Mouse (Mus musculus) embryo, embryonic 10.5 days (tissue): Measurements from ENCODE around the gene Hist1h2ag.

Experiments
- DNase-seq: peaks from one replicate; pipeline ENCODE4 v3.0.0-alpha.2; 2015; ENCODE audit warnings: low spot score

Gene Hist1h2ag

GRCm38 (mm10) chr13:22008707-22009106, 34.0 kb downstream of the Hist1h2ag start:
- no peak for DNase-seq

GRCm38 (mm10) chr13:22007872-22008271, 34.9 kb downstream of the Hist1h2ag start:
- no peak for DNase-seq

- DNase-seq = no peak
These were observed 35.6 kb downstream of the Hist1h2ag start for GRCm38 (mm10) chr13:22007121-22007510.

GRCm38 (mm10) chr13:22006334-22007120, 36.2 kb downstream of the Hist1h2ag start:
- peak; percentile 85 for DNase-seq

GRCm38 (mm10) chr13:22005605-22006333, 37.0 kb downstream of the Hist1h2ag start:
- peak; percentile 65 for DNase-seq

GRCm38 (mm10) chr13:22001823-22002222, 40.9 kb downstream of the Hist1h2ag start:
- DNase-seq = no peak

- no peak for DNase-seq
These were observed 41.4 kb downstream of the Hist1h2ag start for GRCm38 (mm10) chr13:22001346-22001745.

- no peak for DNase-seq
These were observed 43.6 kb downstream of the Hist1h2ag start for GRCm38 (mm10) chr13:21999147-21999546.

- no peak for DNase-seq
These were observed 44.3 kb downstream of the Hist1h2ag start for GRCm38 (mm10) chr13:21998412-21998811.

- no peak for DNase-seq
These were observed 44.9 kb downstream of the Hist1h2ag start for GRCm38 (mm10) chr13:21997821-21998220.

GRCm38 (mm10) chr13:21997201-21997820, 45.4 kb downstream of the Hist1h2ag start:
- DNase-seq = no peak

- DNase-seq = no peak
These were observed 45.9 kb downstream of the Hist1h2ag start for GRCm38 (mm10) chr13:21996840-21997185.

GRCm38 (mm10) chr13:21996101-21996839, 46.5 kb downstream of the Hist1h2ag start:
- peak; percentile 92 for DNase-seq

GRCm38 (mm10) chr13:21995331-21995914, 47.3 kb downstream of the Hist1h2ag start:
- DNase-seq = peak; percentile 79

GRCm38 (mm10) chr13:21994896-21995295, 47.8 kb downstream of the Hist1h2ag start:
- DNase-seq = peak; percentile 50

- peak; percentile 90 for DNase-seq
These were observed 48.6 kb downstream of the Hist1h2ag start for GRCm38 (mm10) chr13:21993957-21994738.

GRCm38 (mm10) chr13:21992550-21992949, 50.2 kb downstream of the Hist1h2ag start:
- no peak for DNase-seq
